Mouse (Mus musculus) kidney, adult 2 months (tissue): ENCODE measurements around the gene Fkbp1b.

Source experiments
- CTCF ChIP-seq: fragments of 200-500 bp; conservative IDR thresholded peaks from 2 replicates; pipeline ENCODE4 v1.5.1; 2011; ENCODE audit warnings: low read depth, mild to moderate bottlenecking, control low read depth, low read length, moderate library complexity, mixed read lengths; ENCODE audit not compliant: insufficient read depth, insufficient read length
- POLR2A ChIP-seq: fragments of 200-500 bp; IDR thresholded peaks from one replicate; pipeline ENCODE4 v1.6.1; 2011; ENCODE audit warnings: low read depth, low read length, control low read depth

GRCm38 (mm10) chr12:4817361-4818101 is 23.9 kb downstream of the Fkbp1b start, which contains the start of gene Sf3b6:
- TF ChIP-seq POLR2A: peak; percentile 57
- TF ChIP-seq CTCF: no peak
